Mouse (Mus musculus) embryo, embryonic 9.5 days (tissue): ENCODE results near the gene Cspg5.

Experiments
- DNase-seq: peaks from one replicate; pipeline ENCODE4 v3.0.0-alpha.2; 2017; ENCODE audit errors: extremely low spot score

The Cspg5 gene

DNA sequence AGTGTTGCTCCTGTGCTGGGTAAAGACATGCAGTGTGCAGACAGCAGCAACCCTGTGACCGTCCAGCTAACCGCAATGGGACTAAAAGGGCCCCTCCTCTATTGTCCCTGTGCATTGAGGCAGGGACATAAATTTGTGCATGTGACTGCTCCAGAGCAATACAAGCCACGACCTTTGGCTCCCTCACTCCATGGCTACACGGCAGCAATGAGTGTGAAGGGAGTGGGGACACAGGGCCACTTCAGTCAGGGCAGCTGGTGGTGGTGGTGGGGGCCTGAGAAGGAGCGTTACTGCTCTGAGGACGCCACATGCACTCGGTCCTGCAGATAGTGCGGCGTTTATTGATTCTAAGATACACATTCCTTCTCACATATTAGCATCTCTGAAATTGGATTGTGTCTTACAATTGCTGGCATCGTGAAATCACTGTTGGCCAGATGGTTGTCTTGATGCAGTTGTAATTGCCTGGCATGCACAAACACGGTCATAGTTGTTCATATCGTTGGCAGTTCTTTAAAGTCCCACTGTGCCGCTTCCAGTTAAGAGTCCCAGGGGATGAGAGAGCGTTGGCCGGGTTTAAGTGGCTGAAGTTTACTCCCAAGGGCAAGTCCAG lies 11.9 kb downstream of the Cspg5 start:
- peak; percentile 70 for DNase-seq

DNA sequence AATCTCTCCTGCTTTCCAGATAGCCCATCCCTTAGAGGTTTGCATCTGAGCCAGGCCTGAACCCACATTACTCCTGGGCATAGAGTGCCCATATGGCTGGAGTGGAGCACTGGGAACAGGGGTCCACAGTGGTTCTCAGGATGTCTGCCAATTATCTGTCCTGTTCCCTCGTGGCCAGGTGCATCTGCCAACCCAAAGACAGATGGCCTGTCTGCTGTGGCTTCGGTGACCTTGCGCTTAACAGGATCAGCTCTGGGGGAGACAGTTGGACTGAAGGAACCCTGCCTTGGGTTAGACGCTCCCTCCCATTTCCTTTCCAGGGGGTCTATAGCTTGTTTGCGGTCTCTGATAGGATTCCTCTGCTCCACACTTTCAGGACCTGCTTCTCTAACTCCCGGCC lies 15.1 kb downstream of the Cspg5 start:
- no peak for DNase-seq

DNA sequence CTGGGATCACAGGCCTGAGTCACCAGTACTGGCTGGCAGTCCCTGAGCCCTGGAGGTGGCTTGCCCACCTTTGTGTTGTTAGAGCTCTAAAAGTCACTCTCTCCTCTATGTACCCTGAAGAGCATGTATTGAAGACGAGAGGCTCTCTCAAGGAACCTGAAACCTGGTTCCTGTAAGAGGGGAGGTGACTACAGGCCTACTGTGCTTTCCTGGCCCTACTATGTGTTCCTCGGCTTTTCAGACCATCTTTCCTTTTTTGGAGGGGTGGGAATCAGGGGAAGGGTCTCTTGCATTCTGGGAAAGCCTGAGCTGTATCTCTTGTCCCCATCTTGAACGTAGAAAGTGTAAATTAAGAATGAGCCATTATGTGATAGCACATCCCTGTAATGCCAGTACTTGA lies 15.5 kb downstream of the Cspg5 start:
- no peak for DNase-seq

DNA sequence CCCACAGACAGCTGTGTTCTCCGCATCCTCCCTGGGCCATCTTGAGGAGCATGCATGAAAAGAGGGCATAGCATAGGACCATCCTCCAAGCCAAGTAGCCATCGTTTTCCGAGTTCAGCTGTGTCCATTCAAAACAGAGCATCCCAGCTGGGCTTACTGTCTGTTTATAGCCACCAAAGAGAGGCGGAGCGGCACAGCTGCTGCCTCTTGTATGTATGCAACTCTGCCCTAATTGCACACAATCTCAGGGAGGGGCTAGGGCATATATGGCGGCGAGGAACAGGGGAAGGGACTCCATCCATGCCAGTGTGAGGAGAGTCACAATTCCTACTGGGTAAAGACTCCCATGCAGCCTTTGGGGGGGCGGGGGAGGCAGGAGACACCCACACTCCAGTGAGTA lies 19.6 kb downstream of the Cspg5 start:
- no peak for DNase-seq

DNA sequence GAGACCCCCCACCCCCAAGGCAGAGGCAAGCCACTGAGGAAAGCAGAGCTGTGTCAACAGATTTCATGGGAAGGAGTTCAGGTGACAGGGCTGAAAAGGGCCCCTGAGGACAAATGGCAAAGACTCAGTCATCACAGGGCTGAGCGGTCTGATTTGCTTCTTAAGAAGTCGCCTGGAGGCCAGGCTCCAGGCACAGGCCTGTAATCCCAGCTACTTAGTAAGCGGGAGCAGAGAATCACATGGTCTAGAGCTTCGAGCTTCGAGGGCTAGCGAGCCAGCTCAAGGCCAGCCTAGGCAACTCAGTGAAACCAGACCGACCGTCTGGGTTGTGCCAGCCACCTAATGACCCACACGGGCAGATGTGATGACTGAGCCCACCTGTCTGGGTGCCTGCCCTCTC lies 21.4 kb downstream of the Cspg5 start:
- no peak for DNase-seq

DNA sequence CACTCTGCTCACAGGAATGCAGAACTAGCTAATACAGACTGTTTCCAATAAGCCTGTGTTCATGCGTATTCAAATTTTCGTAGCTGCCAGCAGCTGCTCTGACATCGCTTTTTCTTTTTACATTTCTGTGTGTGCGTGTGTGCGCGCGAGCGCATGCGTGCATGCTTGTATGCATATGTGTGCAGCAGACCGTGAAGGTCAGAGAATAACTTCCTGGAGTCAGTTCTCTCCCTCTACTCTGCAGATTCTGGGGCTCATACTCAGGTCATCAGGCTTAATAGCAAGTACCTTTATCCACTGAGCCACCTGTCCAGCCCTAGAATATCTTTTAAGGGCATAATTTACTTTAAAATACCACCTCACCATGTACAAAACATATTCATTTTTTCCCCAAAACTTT lies 24.8 kb downstream of the Cspg5 start:
- no peak for DNase-seq

DNA sequence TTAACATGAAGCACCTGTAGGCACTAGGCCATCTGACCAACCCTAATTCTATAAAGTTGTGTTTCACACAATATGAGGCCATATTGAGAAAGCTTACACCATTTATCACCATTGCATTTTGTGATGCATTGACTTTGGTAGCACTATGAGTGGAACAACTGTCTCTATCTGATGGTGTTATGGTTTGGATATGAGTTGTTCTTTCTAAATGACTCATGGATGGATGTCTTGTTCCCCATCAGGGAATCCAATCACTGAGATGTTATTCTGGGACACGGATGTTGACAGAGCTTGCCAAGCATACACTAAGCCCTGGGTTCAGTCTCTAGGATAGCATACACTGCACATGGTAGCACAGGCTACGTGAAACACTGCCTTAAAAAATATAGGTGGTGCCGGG lies 28.7 kb downstream of the Cspg5 start:
- DNase-seq, result no peak

DNA sequence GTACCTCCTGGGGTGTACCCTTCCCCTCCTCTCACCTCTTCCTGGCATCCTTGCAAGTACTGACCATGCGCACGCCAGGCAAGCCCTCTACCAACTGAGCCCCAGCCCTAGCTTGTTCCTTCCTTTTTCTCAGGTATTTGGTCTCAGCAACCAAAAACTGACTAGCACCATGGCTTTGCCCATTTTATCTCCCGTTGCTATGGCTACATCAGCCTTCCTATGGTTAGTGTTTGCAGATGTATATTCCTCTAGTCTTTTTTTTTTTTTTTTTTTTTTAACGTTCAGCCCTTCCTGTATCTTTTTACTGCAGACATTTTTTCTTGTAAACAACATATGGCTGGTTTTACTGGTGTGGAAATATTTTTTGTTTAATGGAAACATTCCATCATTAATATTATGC lies 29.9 kb downstream of the Cspg5 start:
- no peak for DNase-seq

DNA sequence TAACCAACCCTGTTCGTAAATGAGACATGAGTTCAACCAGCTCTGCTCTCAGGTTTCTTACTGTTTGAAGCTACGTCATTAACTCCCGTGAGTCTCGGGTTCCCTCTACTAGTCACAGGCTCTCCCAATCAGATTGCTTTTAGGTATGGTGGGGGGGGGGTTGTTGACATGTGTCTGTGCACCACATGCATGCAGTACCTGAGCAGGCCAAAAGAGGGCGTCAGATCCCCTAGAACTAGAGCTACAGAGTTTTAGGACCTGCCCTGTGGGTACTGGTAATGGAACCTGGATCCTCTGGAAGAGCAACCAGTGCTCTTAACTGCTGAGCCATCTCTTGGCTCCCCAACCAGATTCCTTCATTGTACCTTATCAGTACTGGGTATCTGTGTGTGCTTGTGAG lies 32.3 kb downstream of the Cspg5 start:
- no peak for DNase-seq

DNA sequence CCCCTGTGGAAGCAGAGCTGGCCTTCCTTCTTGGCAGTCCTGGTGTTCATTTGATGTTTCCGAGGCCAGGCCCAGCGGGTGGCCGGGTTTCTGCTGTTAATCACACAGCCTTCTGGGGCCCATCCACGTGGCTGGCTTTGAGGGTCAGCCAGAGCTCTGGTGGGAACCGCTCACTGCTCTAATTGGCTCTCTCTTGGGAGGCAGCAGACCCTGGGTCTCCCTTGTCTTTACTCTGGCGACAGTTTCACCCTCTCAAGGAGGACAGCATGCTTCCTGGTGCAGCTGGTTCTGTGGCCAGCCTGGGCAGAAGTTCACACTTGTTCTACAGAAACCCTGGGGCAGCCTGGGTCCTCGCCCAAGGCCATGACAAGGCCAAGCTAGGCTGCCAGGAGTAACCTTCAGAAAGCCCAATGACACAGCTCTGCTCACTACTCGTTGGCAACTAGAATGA lies 33.9 kb downstream of the Cspg5 start:
- DNase-seq, result no peak

DNA sequence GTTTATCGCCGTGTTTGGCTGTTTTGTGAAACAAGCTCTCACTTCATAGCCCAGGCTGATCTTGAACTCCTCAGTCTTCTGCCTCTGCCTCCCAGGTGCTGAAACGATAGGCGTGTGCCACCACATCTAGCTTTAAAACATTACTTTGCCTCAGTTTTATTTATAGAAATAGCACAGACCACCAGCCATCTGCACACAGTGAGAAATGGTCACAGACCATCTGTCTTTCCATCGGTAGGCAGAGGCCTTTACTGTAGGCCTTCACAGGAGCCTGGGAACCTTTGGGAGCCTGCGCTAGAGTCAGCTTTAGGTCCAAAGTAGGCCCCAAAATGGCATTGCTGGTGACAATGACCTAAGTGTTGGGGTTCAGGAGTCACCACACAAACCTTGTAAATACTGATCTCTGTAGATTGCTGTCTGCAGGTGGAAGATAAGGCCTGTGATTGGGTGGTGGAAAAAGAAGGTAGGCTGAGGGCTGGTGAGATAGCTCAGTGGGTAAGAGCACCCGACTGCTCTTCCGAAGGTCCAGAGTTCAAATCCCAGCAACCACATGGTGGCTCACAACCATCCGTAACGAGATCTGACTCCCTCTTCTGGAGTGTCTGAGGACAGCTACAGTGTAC lies 40.6 kb downstream of the Cspg5 start:
- no peak for DNase-seq

DNA sequence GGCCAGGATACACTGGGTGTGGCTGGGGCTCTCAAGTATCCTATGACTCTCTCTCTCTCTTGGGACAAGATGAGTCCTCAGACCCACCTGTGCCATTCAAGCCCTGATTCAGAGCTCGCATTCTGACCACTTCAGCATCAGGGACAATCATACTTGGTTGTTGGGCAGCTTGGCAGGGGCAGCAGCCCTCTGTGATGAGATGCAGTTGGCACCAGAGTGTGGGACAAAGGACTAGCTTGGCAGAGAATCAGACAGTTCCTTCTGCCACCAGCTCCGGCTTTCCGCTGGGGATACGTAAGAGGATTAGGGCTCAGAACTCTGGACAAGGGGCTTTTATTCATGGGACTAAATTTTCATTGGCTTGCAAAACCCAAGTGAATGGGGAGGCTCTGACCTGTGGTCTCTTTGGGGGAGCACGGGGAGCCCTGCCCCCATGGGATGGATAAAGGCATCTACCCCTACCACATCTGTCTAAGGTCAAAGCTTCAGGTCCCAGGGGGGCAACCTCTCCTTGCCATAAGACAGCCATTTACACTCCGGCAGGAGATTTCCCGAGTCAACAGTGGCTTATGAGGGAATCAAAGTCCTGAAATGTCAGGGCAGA lies 43.8 kb downstream of the Cspg5 start:
- DNase-seq, result no peak

DNA sequence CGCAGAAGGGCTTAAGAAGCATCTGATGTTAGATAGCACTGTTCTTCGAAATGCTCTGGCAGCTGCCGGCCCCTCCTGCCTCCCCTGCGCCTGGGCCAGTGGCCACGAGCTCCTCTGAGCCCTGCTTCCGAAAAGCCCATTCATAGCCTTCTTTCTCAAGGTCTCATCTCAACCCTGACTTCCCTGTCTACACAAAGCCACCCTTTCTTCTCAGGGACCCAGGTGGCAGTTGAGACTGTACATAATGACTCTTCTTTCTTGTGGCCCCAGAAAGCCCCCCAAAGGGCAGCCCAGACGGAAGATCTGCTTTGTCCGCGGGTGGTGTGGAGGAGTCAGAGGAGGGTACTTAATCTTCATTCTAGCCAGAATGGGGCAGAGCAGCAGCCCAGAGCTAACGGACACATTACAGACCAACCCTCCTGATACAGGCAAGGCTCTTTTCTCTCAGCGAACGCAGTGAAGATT lies 49.7 kb downstream of the Cspg5 start:
- no peak for DNase-seq

DNA sequence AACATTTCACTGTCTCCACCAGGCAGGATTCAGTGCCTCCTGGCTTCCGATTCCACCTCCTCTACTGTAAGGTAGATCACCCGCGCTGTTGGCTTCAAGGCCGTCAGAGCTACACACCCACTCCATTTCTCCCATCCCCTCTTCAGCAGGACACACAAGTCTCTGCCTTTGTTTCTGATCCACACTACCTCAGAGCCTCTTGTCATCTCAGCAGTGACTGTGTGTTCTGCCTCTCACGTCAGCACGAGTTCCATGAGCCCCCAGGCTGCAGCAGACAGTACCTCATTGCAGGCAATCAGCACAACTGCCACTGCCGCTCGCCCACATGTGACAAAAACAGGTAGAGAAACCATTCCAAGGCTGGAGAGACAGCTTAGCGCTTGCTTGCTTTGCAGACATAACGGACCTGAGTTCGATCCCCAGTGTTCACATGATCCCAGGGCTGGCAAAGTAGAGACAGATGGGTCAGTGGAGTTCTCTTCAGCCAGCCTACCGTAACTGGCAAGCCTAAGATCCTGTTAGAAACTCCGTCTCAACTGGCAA lies 50.4 kb downstream of the Cspg5 start:
- no peak for DNase-seq

DNA sequence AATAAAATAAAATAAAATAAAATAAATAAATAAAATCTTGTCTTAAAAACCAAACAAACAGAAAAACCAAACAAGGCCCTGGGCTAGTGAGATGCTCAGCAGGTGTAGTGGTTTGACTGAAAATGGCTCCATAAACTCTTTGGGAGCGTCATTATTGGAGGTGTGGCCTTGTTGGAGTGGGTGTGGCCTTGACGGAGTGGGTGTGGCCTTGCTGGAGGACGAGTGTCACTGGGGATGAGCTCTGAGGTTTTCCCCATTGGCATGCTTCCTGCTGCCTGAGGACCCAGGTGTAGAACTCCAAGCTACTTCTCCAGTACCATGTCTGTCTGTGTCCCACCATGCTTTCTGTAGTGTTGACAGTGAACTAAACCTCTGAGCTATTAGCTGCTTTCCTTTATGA lies 51.2 kb downstream of the Cspg5 start:
- DNase-seq, result no peak

DNA sequence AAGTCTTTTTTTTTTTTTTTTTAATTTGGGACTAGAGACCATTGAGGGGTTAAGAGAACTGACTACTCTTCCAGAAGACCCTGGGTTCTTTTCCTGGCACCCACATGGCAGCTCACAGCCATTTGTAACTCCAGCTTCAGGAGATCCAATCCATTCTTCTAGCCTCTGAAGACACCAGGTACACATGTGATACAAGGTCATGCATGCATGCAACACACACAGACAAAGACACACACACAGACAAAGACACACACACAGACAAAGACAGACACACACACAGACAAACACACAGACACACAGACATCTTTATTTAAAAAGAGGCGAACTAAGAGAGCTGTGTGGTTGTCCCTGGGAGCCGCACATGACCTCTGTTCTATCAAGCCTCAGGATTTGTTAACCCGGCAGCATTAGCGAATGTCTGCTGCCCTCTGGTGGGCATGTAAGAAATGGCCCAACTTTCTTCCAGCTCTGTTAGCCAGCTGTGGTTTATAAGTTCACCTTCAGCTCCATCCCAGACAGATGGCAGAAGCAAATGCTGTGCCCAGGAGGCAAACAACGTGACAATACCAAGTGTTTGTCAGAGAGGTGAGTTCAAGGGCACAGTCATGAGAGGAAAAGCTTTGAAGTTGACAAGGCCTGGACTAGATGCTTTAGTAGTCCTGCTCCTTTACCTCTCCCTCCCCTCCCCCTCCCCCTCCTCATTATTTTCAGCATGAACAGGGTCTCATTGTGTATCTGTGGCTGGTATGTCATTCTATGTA lies 53.5 kb downstream of the Cspg5 start:
- peak; percentile 83 for DNase-seq

DNA sequence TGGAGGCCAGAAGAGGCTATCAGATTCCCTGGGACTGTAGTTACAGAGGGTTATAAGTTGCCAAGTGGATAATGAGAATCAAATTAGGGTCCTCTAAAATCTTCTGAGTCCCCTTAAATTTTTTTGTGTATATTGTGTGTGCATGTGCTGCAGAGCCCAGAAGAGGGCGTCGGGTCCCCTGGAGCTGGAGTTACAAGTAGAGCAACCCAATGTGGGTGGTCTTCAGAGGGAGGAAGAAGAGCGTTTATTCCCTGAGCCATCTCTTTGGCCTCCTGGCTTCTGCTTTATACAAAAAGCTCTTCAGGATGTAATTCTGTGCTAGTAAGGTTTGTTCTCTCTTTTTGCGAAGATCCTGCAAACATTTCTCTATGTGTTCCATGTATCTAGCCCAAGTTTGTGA lies 60.9 kb downstream of the Cspg5 start:
- no peak for DNase-seq

DNA sequence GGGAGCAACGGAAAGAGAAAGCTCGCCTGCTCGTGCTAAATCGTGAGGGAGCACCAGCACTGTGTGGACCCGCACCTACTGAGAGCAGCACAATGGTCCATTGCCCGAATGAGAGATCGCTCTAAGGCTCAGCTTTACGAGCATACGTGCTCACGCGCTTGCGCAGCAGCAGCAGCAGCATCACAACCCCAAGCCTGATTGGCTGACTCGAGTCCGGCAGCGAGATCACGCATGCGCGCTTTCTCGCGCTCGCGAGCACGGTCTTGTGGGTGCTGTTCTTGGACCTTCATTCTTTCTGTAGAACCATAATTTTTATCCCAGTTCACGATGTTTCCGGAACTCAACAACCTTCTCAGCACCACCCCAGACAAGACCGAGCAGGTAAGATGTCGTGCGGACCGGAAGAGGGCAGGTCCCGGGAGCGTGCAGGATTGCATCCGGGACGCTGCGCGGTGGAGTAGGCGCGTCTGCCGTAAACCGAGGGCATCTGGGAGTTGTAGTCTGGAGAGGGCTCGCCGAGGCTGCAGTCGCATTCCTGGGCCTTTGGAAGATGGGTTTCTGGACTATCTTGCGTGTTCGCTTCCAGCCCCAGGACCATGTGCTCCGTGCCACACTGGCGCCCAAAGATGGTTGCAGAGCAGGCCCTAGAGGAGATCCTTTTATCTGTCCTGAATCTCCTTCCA lies 61.5 kb downstream of the Cspg5 start, which contains the start of gene Elp6:
TSS of gene Elp6 (plus strand) at position 205 of the 683 bp plus-strand sequence.
- DNase-seq, result peak; percentile 94

DNA sequence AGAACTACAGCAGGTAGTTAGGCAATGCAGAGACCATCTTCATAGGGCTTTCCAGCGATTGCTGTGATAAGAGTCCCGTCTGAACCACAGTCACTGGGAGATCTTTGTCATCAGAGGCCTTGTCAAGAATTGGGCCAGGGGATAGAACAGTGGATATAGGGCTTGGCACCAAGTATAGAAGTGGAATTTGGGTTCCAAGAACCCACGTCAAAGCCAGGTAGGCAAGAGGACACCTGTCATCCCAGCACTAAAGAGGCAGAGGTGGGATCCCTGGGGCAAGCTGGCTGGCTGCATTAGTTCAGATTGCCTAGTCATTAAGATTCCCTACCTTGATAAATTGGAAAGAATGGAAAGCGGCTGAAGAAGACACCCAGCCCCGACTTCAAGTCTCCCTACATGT lies 62.8 kb downstream of the Cspg5 start:
- DNase-seq, result no peak
